Mouse (Mus musculus) naive thymus-derived CD4-positive, alpha-beta T cell, adult 2 months (primary cell): ENCODE data around the gene Bcorl1.
A peak's percentile ranks its signal among the peaks of the same experiment; 100 is the strongest.
"Not testable (repeated sequence)": the region's sequence is repeated elsewhere in the genome, so short reads cannot be mapped to it uniquely, and the experiment has no call there.

Source experiments
- DNase-seq: peaks from one replicate; pipeline ENCODE4 v3.0.0-alpha.2; 2011; ENCODE audit warnings: low read depth

The Bcorl1 gene

GRCm38 (mm10) chrX:48399994-48400393 is 58.8 kb downstream of the Bcorl1 start:
- no peak for DNase-seq

GRCm38 (mm10) chrX:48405141-48405540 is 64.0 kb downstream of the Bcorl1 start:
- no peak for DNase-seq

DNA sequence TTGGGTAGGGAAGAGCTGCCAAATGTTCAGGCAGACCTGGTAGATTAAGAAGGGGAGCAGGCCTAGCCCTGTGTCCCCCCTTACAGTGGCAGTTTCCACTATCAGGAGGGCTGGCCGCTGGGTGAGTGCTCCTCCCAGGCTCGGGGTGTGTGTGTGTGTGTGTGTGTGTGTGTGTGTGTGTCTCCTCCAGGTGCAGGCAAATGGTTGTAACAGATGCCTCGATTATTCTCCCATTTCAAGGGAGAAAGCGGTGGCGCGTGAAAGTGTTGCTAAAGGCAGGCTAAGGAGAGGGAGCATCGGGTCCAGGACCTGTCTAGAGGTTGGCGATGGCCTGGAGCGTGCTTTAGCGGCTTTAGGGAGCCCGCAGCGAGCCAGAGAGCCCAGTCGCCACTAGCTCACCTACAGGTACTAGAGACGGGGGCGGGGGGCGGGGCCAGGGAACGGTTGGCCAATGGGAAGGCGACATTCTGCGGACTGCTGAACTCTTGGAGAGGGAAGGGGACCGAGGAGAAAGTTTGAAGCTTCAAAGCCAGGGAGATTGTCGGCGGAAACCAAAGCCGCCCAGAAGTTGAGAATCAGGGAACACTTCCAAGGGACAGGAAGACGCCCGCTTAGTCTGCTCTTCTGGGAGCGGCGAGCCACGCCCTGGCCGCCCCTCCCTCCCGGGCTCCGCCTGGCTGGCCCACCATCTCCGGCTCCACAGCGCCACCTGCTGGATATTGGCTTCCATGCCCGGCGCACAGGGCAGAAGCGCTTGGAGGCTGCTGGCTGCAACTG is 68.6 kb downstream of the Bcorl1 start:
- DNase-seq: peak; percentile 89

GRCm38 (mm10) chrX:48410388-48410776 is 69.2 kb downstream of the Bcorl1 start:
- DNase-seq: no peak

DNA sequence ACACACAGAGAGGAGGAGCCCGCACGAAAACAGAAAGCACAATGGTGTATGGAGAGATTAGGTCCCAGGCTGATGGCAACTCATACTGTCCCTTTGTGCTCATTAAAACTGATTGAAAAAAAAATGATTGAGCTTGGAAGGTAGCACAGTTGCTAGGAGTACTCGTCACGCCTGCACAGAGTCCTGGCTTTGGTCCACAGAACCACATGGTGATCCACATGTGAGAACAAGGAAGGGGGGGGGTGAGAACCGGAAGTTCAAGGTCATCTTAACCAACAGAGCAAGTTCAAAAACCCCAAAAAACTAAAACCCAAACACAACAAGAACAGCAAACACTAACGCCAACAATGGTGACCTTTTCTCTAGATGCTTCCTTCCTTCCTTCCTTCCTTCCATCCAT is 71.5 kb downstream of the Bcorl1 start:
- no peak for DNase-seq

- DNase-seq: no peak
Observed at GRCm38 (mm10) chrX:48414291-48414690, 73.1 kb downstream of the Bcorl1 start.

DNA sequence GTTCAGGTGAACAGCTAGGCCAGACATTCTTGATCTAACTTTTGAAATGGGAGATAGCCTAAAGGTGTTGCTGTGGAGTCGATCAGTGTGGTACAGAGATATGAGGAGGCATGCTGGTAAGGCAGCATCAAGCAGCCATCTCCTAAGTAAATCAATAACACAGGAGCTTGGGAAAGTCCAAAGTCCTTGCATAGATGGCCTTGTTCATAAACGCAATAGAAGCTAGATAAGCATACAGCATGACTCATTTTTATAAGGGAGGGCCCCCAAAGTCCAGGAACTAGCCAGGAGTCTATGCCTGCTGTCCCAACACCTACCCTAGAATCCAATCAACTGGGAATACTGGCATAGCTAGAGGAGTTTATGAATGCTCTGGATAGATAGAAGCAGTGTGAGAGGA is 77.3 kb downstream of the Bcorl1 start:
- no peak for DNase-seq

GRCm38 (mm10) chrX:48422986-48423385 is 81.8 kb downstream of the Bcorl1 start:
- DNase-seq: peak; percentile 86

- no peak for DNase-seq
Observed at GRCm38 (mm10) chrX:48423671-48424070, 82.5 kb downstream of the Bcorl1 start.

GRCm38 (mm10) chrX:48424583-48424982 is 83.4 kb downstream of the Bcorl1 start:
- DNase-seq: peak; percentile 80

DNA sequence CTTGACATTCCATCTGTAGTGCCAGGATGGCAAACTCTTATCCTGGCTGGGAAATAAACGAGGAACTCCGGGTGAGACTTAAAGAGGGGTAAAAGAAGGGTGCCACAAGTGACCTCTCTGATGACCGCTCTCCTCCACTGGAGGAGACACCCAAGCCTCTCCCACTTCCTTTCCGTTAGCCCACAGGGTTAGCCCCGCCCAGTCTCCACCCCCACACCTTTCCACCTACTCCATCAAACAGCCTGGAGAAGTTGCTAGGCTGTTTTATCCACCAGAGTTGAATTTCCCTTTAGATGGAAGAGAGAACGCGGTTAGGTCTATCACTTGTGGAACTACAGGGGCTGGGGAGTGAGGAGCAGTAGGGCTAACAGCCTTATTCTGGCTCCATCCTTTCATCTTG is 84.1 kb downstream of the Bcorl1 start:
- DNase-seq: peak; percentile 48

GRCm38 (mm10) chrX:48428241-48428640 is 87.1 kb downstream of the Bcorl1 start:
- DNase-seq: no peak

DNA sequence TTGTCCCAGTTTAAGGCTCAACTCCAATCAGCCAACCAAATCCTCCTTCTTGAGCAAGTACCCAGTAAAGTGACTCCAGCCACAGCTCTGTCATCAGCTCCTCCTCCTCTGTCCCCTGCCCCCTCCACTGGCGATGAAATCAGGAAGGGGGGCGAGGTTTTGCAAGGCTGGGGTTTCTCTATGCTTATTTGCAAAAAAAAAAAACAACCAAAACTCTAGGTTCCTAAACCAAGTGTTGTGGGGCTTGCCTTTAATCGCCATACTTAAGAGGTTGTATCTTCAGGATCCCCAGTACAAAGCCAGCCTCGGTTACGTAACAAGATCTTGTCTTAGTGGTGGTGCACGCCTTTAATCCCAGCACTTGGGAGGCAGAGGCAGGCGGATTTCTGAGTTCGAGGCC is 87.5 kb downstream of the Bcorl1 start:
- peak; percentile 28 for DNase-seq

DNA sequence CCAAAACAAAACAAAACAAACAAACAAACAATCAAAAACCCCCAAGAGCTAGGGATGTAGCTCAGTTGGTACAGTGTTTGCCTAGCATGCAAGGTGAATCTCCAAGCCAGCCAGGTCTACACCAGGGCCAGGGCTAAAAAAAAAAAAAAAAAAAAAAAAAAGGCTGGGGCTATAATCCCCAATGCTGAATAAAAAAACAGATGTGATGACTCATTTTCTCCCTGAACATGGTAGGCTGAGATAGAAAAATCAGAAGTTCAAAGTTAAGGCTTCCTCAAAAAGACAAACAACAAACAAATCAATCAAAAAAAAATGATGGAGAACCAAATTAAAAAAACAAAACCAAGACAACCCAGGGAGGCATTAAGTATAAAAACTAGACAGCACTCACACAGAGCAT is 87.9 kb downstream of the Bcorl1 start:
- DNase-seq: peak; percentile 29

DNA sequence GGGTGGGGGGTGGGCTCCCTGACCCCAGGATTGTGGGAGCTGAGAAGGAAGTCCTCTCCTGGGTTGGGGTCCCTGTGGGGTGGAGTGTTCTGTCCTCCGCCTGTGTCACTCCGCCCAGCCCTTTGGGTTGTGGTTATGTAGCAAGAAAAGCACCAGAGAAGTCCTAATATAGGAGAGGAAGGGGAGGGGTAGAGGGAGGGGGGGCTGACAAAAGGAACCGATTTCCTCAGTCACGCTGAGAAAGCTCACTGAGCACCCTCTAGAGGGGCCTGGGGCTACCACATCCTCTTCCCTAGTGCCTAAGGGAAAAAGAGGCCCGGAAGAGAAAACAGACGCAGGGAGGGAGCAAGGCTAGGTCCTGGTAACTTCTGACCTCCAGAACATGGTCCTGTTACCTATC is 88.4 kb downstream of the Bcorl1 start:
- peak; percentile 69 for DNase-seq

GRCm38 (mm10) chrX:48432599-48433526 is 91.7 kb downstream of the Bcorl1 start:
- DNase-seq: no peak

- DNase-seq: peak; percentile 77
Observed at GRCm38 (mm10) chrX:48433527-48433899, 92.4 kb downstream of the Bcorl1 start.

DNA sequence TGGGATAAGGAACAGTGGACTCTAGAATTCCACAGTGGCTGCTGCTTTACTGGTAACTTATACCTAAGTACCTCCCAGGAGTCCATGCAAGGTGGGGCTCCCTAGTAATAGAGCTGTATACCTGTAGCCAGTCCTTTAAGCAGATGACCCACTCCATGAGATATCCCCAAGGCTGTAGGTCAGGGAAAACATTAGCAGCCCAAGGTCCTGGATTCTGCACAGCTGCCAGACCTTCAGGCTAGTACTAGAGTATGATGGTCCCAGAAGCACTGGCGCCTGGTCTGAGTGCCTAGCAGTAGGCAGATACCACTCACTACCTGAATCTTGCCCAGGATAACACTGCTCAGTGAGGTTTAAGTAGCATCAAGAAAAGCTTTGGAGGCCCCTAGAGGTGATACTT is 93.1 kb downstream of the Bcorl1 start:
- DNase-seq: no peak

GRCm38 (mm10) chrX:48435477-48435900 is 94.3 kb downstream of the Bcorl1 start:
- DNase-seq: no peak

GRCm38 (mm10) chrX:48436082-48436481 is 94.9 kb downstream of the Bcorl1 start:
- not testable (repeated sequence) for DNase-seq

DNA sequence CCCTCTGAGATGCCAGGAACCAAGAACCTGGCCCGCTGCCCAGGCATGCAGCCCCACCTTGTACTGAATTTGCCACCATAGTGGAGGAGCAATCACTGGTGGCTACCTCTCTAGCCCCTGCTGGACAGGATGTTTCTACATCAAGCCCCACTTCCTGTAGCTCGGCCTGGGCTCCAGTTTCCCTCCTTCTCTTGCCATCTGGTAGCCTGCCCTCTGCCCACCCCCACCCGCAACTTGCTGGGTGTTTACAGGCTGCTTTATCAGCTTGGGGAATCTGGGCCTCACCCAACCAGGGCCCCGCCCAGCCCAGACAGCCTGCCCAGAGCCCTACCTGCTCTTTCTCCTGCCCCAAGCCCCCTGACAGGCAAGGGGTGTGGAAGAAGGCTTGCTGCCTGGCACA is 97.9 kb downstream of the Bcorl1 start:
- DNase-seq: no peak

DNA sequence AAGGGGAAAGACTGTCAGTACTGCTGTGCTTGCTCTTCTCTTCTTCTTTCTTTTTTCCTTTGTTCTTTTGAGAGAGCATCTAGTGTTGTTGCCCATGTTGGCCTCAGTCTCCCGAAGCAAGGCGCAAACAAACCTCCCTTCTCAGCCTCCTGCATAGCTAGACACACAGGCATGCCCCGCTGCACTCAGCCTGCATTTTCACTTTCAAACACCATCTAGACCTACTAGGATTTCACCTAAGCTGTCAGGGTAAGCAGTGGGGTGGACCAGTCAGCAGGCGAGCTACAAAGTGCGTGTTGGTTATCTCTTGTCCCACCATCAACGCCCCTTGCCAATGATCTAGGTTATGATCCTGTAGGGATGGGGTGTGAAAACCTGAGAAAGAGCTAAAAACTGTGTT is 100.4 kb downstream of the Bcorl1 start:
- DNase-seq: no peak

- no peak for DNase-seq
Observed at GRCm38 (mm10) chrX:48441954-48442353, 100.8 kb downstream of the Bcorl1 start.
